Mouse (Mus musculus) liver, adult (tissue): ENCODE measurements around the gene Zdhhc18.

ENCODE experiments used
- GATA4 ChIP-seq: IDR thresholded peaks from 2 replicates; pipeline ENCODE4 v1.6.1; 2014; ENCODE audit warnings: mild to moderate bottlenecking, low read length; ENCODE audit not compliant: insufficient replicate concordance

Gene Zdhhc18

GRCm38 (mm10) chr4:133656294-133656693 is 6.3 kb upstream of the Zdhhc18 start:
- no peak for TF ChIP-seq GATA4

GRCm38 (mm10) chr4:133652746-133653145 is 2.8 kb upstream of the Zdhhc18 start:
- TF ChIP-seq GATA4: no peak

- TF ChIP-seq GATA4: no peak
Measured at GRCm38 (mm10) chr4:133651986-133652385, 2.0 kb upstream of the Zdhhc18 start.

GRCm38 (mm10) chr4:133651445-133651844 is 1.5 kb upstream of the Zdhhc18 start:
- TF ChIP-seq GATA4: no peak

- TF ChIP-seq GATA4: no peak
Measured at GRCm38 (mm10) chr4:133645680-133646079, 4.3 kb downstream of the Zdhhc18 start.

GRCm38 (mm10) chr4:133645195-133645594 is 4.8 kb downstream of the Zdhhc18 start:
- no peak for TF ChIP-seq GATA4

- no peak for TF ChIP-seq GATA4
Measured at GRCm38 (mm10) chr4:133634043-133634410, 15.9 kb downstream of the Zdhhc18 start.

- TF ChIP-seq GATA4: no peak
Measured at GRCm38 (mm10) chr4:133633332-133634042, 16.5 kb downstream of the Zdhhc18 start.

- TF ChIP-seq GATA4: no peak
Measured at GRCm38 (mm10) chr4:133632483-133633327, 17.2 kb downstream of the Zdhhc18 start.

GRCm38 (mm10) chr4:133631769-133632411 is 18.1 kb downstream of the Zdhhc18 start:
- no peak for TF ChIP-seq GATA4

GRCm38 (mm10) chr4:133631071-133631768 is 18.7 kb downstream of the Zdhhc18 start:
- TF ChIP-seq GATA4: no peak

GRCm38 (mm10) chr4:133630326-133630920 is 19.5 kb downstream of the Zdhhc18 start:
- TF ChIP-seq GATA4: no peak

- no peak for TF ChIP-seq GATA4
Measured at GRCm38 (mm10) chr4:133629191-133629590, 20.8 kb downstream of the Zdhhc18 start.

GRCm38 (mm10) chr4:133628517-133628916 is 21.4 kb downstream of the Zdhhc18 start:
- TF ChIP-seq GATA4: no peak

- no peak for TF ChIP-seq GATA4
Measured at GRCm38 (mm10) chr4:133627039-133627438, 22.9 kb downstream of the Zdhhc18 start.
